Mouse (Mus musculus): ENCODE results near the gene Gm10471.
"Not testable (repeated sequence)": the region's sequence is repeated elsewhere in the genome, so short reads cannot be mapped to it uniquely, and the experiment has no call there.

Gm10471 gene

DNA sequence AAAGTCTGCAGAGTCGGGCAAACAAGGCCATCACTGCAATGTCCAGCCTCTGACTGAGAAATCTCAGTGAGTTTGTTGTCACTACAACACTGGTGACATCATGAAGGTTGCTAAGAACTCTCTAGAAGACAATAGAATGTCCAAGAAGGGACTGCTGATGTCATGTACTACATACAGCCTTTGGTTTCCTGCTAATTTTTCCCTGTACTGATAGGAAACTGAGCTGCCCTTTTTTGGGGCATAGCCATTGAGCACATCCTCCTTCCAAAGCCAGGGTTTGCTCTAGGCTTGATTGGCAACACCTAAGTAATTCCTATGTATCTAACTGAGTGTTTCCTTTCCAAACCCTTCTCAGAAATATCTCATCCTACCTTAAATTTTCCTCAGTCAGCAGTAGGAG is at the start of gene Gm10471:
TSS of gene Gm10471 (minus strand) at position 101 of the 400 bp plus-strand sequence.
- not testable (repeated sequence) for DNase-seq (ENCODE audit: low spot score in 2 of 2)

DNA sequence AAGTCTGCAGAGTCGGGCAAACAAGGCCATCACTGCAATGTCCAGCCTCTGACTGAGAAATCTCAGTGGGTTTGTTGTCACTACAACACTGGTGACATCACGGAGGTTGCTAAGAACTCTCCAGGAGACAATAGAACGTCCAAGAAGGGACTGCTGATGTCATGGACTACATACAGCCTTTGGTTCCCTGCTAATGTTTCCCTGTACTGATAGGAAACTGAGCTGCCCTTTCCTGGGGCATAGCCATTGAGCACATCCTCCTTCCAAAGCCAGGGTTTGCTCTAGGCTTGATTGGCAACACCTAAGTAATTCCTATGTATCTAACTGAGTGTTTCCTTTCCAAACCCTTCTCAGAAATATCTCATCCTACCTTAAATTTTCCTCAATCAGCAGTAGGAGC is 32.2 kb upstream of the Gm10471 start, which contains the start of gene Gm10220:
TSS of gene Gm10220 (minus strand) at position 101 of the 400 bp plus-strand sequence.
- DNase-seq (ENCODE audit: low spot score in 2 of 2) = not testable (repeated sequence)

DNA sequence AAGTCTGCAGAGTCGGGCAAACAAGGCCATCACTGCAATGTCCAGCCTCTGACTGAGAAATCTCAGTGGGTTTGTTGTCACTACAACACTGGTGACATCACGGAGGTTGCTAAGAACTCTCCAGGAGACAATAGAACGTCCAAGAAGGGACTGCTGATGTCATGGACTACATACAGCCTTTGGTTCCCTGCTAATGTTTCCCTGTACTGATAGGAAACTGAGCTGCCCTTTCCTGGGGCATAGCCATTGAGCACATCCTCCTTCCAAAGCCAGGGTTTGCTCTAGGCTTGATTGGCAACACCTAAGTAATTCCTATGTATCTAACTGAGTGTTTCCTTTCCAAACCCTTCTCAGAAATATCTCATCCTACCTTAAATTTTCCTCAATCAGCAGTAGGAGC is 16.2 kb upstream of the Gm10471 start, which contains the start of gene 5031410I06Rik:
TSS of gene 5031410I06Rik (minus strand) at position 101 of the 400 bp plus-strand sequence.
- not testable (repeated sequence) for DNase-seq (ENCODE audit: low spot score in 2 of 2)

DNA sequence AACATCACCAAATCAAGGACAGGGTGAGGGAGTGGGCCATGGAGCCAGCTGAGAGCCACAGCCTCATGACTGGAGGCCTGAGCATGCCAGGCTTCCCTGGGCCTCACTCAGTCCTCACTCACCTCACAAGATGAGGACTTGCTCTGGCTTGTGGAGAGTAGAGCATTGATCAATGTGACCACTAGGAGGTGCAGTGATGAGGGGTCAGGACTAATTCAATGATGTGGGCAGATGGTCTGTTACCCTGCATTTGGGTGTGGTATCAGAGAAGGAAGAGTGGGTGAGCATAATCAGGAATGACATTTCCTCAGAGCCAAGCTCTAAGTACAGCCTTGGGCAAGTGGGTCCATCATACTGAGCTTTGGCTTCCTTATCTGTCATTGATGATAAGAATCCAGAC is 10.1 kb downstream of the Gm10471 start:
- not testable (repeated sequence) for DNase-seq (ENCODE audit: low spot score in 2 of 2)

DNA sequence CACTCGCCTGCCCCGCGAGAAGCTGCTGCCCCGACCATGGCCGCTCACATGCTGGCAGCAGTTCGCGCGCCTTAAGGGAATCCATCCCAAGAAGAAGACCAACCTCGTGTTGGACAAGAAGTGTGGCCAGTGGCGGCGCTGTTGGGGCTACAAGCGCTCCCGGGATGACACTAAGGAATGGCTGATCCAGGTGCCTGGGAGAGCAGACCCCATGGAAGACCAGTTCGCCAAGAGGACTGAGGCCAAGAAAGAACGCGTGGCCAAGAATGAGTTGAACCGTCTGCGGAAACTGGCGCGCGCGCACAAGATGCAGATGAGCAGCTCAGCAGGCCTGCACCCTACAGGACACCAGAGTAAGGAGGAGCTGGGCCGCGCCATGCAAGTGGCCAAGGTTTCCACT is 18.4 kb downstream of the Gm10471 start:
- DNase-seq (ENCODE audit: low spot score in 2 of 2) = no peak

DNA sequence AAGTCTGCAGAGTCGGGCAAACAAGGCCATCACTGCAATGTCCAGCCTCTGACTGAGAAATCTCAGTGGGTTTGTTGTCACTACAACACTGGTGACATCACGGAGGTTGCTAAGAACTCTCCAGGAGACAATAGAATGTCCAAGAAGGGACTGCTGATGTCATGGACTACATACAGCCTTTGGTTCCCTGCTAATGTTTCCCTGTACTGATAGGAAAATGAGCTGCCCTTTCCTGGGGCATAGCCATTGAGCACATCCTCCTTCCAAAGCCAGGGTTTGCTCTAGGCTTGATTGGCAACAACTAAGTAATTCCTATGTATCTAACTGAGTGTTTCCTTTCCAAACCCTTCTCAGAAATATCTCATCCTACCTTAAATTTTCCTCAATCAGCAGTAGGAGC is 30.6 kb downstream of the Gm10471 start, which contains the start of gene Gm7347:
TSS of gene Gm7347 (minus strand) at position 101 of the 400 bp plus-strand sequence.
- DNase-seq (ENCODE audit: low spot score in 2 of 2) = not testable (repeated sequence)

DNA sequence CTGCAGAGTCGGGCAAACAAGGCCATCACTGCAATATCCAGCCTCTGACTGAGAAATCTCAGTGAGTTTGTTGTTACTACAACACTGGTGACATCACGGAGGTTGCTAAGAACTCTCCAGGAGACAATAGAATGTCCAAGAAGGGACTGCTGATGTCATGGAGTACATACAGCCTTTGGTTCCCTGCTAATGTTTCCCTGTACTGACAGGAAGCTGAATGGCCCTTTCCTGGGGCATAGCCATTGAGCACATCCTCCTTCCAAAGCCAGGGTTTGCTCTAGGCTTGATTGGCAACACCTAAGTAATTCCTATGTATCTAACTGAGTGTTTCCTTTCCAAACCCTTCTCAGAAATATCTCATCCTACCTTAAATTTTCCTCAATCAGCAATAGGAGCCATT is 49.6 kb downstream of the Gm10471 start, which contains the start of gene Speer4a:
TSS of gene Speer4a (minus strand) at position 101 of the 400 bp plus-strand sequence.
- DNase-seq (ENCODE audit: low spot score in 2 of 2) = not testable (repeated sequence)
